Mouse (Mus musculus) kidney, postnatal 0 days (tissue): Measurements from ENCODE around the gene Actl10. TPM values are rescaled to one million over a fixed set of nuclear protein-coding genes. Genes with fewer than 3 reads are reported as not detected.

ENCODE experiments used
- ATAC-seq: fragments of 200-750 bp; cut with Nextera tagmentation; replicated peaks from 2 replicates; pipeline ENCODE4 v1.8.0; 2017; ENCODE audit warnings: low read depth, moderate number of reproducible peaks, moderate TSS enrichment, moderate library complexity; ENCODE audit not compliant: low FRiP score
- DNase-seq: peaks from one replicate; pipeline ENCODE4 v3.0.0-alpha.2; 2016; ENCODE audit warnings: low spot score
- H3K27ac ChIP-seq: fragments of 300-500 bp; sonication (generic); 2 replicates; pipeline ENCODE4 v1.5.1; 2014; ENCODE audit warnings: mild to moderate bottlenecking
- H3K27me3 ChIP-seq: fragments of 300-500 bp; sonication (generic); 2 replicates; pipeline ENCODE4 v1.6.1; 2014; ENCODE audit warnings: low read length, mixed read lengths; ENCODE audit not compliant: insufficient read depth
- H3K36me3 ChIP-seq: fragments of 300-500 bp; sonication (generic); 2 replicates; pipeline ENCODE4 v1.6.1; 2014; ENCODE audit warnings: low read length, mixed read lengths; ENCODE audit not compliant: insufficient read depth
- H3K4me1 ChIP-seq: fragments of 300-500 bp; sonication (generic); replicated peaks from 2 replicates; pipeline ENCODE4 v1.6.1; 2014; ENCODE audit warnings: antibody characterized with exemption, low read length, mixed read lengths; ENCODE audit not compliant: insufficient read depth
- H3K4me2 ChIP-seq: fragments of 300-500 bp; sonication (generic); 2 replicates; pipeline ENCODE4 v1.6.1; 2014; ENCODE audit warnings: mild to moderate bottlenecking, low read length, moderate library complexity, mixed read lengths
- H3K4me3 ChIP-seq: fragments of 300-500 bp; sonication (generic); replicated peaks from 2 replicates; pipeline ENCODE4 v1.5.1; 2014; ENCODE audit warnings: low read depth, low read length
- H3K9ac ChIP-seq: fragments of 300-500 bp; sonication (generic); 2 replicates; pipeline ENCODE4 v1.6.1; 2014; ENCODE audit warnings: low read depth, low read length
- H3K9me3 ChIP-seq: fragments of 300-500 bp; sonication (generic); replicated peaks from 2 replicates; pipeline ENCODE4 v1.6.1; 2016; ENCODE audit warnings: low read length, inconsistent platforms, mixed read lengths
- CTCF ChIP-seq: IDR thresholded peaks from 2 replicates; pipeline ENCODE4 v1.5.1; 2016; ENCODE audit warnings: antibody characterized with exemption, low read depth, mild to moderate bottlenecking, moderate library complexity
- WGBS: fragments of 180-500 bp; shearing (Covaris S2); extraction: QIAGEN DNeasy Blood & Tissue Kit; methylation state at CpG from one replicate; pipeline ENCODE4 v1.1.7; 2014; 5-methylcytosine and 5-hydroxymethylcytosine counted together
- polyA plus RNA-seq: library from polyadenylated mRNA; unstranded; fragments of >200 nt; fragmentation: Nextera tagmentation; extraction: Ambion mirVana; gene quantifications from 2 replicates; pipeline ENCODE4 v1.2.1, GENCODE M21; 2015

Actl10 gene
- polyA plus RNA-seq, 1 experiment from 2014 or later = not detected

DNA sequence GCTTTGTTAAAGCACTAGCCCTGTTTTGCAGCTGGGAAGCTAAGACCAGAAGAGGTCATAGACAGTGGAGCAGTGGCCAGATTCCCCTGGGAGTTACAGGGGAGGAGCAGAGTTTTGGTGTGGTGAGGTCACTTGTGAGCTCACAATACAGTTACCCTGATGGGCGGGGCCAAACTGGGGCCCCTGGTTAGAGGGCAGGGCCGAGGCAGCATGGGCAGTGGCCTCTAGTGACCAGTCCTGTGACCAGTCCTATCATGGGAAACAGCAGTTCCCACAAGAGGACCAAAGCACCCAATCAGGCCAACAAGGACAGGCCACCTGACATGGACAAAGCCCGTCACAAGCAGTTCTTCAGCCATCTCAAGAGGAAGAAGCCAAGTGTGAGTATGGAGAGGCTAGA is 2.9 kb upstream of the Actl10 start:
- WGBS = 60% methylated on average over 3 of the region's 3 CpGs
- no peak for ATAC-seq
- H3K4me3 ChIP-seq = no peak overlapping the region
- H3K9me3 ChIP-seq = no peaks in the 10 kb centered on the region
- peak overlapping the region; percentile 75; the same call in 1 of the 2 replicates for H3K4me2 ChIP-seq
- H3K9ac ChIP-seq = no peak overlapping the region
- DNase-seq = no peak
- H3K27me3 ChIP-seq = peaks cover 4% of the 10 kb centered on the region; the same call in 1 of the 2 replicates
- TF ChIP-seq CTCF = no peak
- no peak overlapping the region for H3K27ac ChIP-seq
- H3K36me3 ChIP-seq = no peaks in the 10 kb centered on the region
- H3K4me1 ChIP-seq = peaks cover 12% of the 10 kb centered on the region

DNA sequence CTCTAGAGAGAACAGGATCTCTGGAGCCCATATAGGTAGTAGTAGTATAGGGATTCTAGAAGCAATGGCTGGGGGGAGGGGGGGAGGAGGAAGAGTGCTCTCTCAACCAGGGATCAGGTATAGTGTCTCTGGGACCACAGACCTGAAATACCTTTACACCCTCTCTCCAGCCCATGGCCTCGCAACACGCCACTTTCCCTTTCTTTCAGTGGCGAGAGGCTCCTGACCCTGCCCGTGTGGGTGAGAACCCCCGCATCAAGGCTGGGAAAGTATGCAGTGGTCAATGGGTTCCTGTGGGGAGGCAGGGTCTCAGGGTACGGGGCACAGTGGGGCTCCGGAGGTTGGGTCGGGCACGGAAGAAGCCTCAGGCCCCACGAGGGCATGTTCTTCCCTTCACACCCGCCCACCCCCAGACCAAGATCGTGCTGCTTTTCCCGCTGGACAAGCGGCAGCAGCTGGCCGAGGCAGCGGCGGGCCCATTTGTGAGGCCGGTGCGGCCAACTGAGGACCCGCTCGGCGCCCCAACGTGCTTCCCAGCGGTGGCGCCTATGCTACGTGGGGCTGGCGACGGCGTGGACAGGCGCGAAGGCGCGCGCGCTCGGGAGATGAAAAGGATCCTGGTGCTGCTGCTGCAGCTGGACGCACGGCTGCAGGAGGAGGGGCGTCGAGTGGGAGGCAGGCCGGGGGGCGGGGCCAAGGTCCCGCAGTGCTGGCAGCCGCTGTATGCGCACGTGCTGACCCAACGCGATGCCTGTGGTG is 2.3 kb upstream of the Actl10 start:
- H3K36me3 ChIP-seq = no peaks in the 10 kb centered on the region
- DNase-seq (peak; percentile 87), ATAC-seq (peak; percentile 38; the same call in 1 of the 2 replicates)
- no peak for TF ChIP-seq CTCF
- peak overlapping the region; percentile 33 for H3K4me3 ChIP-seq
- peaks cover 12% of the 10 kb centered on the region for H3K4me1 ChIP-seq
- no peak overlapping the region for H3K27ac ChIP-seq
- peak overlapping the region; percentile 75 for H3K4me2 ChIP-seq
- H3K9me3 ChIP-seq = no peaks in the 10 kb centered on the region
- H3K9ac ChIP-seq = 0 out of 2 replicates have a peak overlapping the region, but pooled peaks have one; percentile 43
- peaks cover 4% of the 10 kb centered on the region; the same call in 1 of the 2 replicates for H3K27me3 ChIP-seq
- WGBS = 6% methylated on average over 46 of the region's 48 CpGs

DNA sequence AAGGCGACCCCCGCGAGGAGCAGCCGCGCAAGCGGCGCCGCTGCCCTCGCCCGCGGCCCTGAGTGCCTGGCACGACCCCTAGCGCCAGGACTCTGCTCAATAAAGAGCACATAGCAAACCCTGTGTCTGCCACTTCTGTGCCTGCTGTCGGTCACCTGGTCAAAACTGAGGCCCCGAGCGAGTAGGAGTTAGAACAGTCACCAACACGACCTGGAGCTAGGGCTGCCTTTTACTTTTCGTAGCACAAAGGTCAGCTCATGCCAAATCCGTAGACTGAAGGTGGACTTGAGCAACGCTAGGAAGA is 1.7 kb upstream of the Actl10 start:
- DNase-seq = no peak
- no peak for ATAC-seq
- 17% methylated on average over 20 of the region's 20 CpGs for WGBS
- Histone ChIP-seq H3K27me3 (peaks cover 4% of the 10 kb centered on the region; the same call in 1 of the 2 replicates), H3K27ac (no peak overlapping the region), H3K9ac (no peak overlapping the region), H3K4me2 (peak overlapping the region; percentile 75), H3K36me3 (no peaks in the 10 kb centered on the region), H3K4me1 (peaks cover 12% of the 10 kb centered on the region), H3K9me3 (no peaks in the 10 kb centered on the region), H3K4me3 (no peak overlapping the region; the same call in 1 of the 2 replicates)
- TF ChIP-seq CTCF = peak; percentile 35; the same call in 1 of the 2 replicates

DNA sequence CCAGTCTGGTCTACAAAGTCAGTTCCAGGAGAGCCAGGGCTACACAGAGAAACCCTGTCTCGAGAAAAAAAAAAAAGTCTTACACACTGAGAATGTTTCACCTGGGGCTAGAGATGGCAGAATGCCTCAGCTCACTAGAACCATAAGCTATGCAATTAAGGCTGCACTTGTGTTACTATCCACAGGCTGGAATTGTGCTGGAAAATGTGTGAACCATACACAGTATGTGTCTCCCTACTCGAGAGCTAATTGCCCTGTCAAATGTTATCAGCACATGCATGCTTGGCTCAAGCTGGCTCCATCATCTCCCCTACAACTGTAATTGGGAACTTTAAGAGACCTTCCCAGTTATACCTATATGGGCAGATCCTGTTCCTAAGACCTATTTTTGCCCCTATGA is 639 bp upstream of the Actl10 start:
- no peak overlapping the region for H3K27ac ChIP-seq
- H3K9me3 ChIP-seq = no peaks in the 10 kb centered on the region
- H3K36me3 ChIP-seq = no peaks in the 10 kb centered on the region
- no peak overlapping the region for H3K4me2 ChIP-seq
- TF ChIP-seq CTCF = no peak
- peaks cover 4% of the 10 kb centered on the region; the same call in 1 of the 2 replicates for H3K27me3 ChIP-seq
- no peak overlapping the region for H3K9ac ChIP-seq
- peaks cover 12% of the 10 kb centered on the region for H3K4me1 ChIP-seq
- 85% methylated on average over 2 of the region's 2 CpGs for WGBS
- no peak overlapping the region for H3K4me3 ChIP-seq
- DNase-seq (no peak), ATAC-seq (no peak)

DNA sequence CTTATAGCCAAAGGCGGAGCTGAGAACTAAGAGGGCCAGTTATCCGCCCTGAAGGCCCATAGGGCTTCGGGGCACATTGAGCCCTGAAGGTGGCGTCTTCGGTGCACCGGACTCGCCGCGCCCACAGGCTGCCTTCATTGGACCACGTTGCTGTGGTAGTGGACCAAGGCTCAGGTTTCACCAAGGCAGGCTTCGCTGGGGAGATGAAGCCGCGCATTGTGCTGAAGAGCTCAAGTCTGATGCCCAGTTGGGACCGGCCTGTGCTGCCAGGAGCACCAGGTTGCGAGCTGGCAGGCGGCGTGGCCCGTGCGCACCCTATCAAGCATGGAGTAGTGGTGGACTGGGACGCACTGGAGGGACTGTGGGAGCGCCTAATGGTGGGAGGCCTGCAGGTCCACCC is 351 bp downstream of the Actl10 start:
- Histone ChIP-seq H3K9me3 (no peaks in the 10 kb centered on the region), H3K4me2 (peak overlapping the region; percentile 51), H3K36me3 (no peaks in the 10 kb centered on the region), H3K4me1 (peaks cover 12% of the 10 kb centered on the region), H3K4me3 (no peak overlapping the region), H3K27me3 (peaks cover 4% of the 10 kb centered on the region; the same call in 1 of the 2 replicates), H3K27ac (no peak overlapping the region), H3K9ac (no peak overlapping the region)
- no peak for DNase-seq
- peak; percentile 9; the same call in 1 of the 2 replicates for TF ChIP-seq CTCF
- WGBS = 35% methylated on average over 21 of the region's 21 CpGs
- peak; percentile 31; the same call in 1 of the 2 replicates for ATAC-seq

DNA sequence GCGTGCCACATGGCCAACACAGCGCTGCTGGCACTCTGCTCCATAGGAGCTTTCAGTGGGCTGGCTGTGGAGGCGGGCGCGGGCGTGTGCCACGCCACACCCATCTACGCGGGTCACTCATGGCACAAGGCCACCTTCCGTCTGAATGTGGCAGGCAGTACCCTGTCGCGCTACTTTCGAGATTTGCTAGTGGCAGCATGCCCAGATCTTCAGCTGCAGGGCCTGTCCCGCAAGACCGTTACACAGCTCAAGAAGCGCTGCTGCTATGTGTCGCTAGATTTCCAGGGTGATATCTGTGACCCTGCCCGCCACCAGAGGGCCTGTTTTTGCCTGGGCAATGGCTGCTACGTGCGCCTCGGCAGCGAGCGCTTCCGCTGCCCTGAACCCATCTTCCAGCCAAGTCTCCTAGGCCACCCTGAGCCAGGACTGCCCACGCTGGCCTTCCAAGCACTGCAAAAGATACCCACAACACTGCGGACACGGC is 890 bp downstream of the Actl10 start:
- H3K27me3 ChIP-seq = peaks cover 4% of the 10 kb centered on the region; the same call in 1 of the 2 replicates
- peak; percentile 27; the same call in 1 of the 2 replicates for ATAC-seq
- H3K9ac ChIP-seq = no peak overlapping the region
- peak; percentile 54 for DNase-seq
- peak overlapping the region; percentile 51 for H3K4me2 ChIP-seq
- H3K4me1 ChIP-seq = peaks cover 17% of the 10 kb centered on the region
- H3K4me3 ChIP-seq = no peak overlapping the region
- WGBS = 23% methylated on average over 27 of the region's 27 CpGs
- no peaks in the 10 kb centered on the region for H3K9me3 ChIP-seq
- no peak overlapping the region for H3K27ac ChIP-seq
- H3K36me3 ChIP-seq = no peaks in the 10 kb centered on the region
- TF ChIP-seq CTCF = peak; percentile 63
